Mouse (Mus musculus): ENCODE measurements at regions not wholly inside any gene's neighbourhood (a gene's known extent, or its start where the extent isn't known, plus 50 kb on each side); places are given as distances from the start of the nearest gene placed in this dataset.

DNA sequence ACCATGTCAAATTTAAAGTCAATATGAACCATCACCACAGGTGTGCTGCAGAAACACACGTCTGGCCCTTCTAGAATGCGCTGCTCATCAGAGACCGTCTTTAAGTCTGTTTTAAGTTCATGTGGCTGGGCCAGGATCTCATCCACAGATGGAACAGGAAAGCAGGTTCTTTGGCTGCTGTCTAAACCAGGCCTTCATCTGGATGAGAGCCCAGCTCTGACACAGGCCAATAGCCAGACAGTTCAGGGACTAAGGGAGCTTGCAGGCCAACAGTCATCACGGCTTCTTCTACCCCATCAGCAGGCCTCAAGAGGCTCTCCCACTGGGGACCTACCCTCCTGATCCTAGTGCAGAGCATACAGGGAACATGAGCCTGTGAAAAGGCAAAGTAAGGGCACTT, 185.4 kb upstream of the Eci2 start:
- DNase-seq (ENCODE audit: low read depth), result no peak

DNA sequence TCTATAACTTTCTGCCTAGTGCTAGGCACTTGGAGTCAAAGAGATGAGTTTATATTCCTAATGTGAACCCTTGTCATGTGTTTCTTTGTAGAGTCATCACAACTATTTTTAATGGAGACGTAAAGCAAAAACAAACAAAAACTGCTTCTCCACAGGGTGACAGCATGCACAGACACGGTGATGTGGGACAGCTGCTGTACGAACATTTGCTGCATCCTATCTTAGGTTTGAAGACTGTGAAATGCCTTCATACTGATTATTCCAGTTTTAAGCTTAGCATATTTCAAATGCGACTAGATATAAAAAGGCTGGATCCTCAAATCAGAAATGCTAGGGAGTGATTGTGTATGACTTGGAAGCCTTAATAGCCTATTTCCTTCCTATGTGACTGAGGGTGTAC, 187.3 kb upstream of the Eci2 start:
- DNase-seq (ENCODE audit: low read depth), result no peak

DNA sequence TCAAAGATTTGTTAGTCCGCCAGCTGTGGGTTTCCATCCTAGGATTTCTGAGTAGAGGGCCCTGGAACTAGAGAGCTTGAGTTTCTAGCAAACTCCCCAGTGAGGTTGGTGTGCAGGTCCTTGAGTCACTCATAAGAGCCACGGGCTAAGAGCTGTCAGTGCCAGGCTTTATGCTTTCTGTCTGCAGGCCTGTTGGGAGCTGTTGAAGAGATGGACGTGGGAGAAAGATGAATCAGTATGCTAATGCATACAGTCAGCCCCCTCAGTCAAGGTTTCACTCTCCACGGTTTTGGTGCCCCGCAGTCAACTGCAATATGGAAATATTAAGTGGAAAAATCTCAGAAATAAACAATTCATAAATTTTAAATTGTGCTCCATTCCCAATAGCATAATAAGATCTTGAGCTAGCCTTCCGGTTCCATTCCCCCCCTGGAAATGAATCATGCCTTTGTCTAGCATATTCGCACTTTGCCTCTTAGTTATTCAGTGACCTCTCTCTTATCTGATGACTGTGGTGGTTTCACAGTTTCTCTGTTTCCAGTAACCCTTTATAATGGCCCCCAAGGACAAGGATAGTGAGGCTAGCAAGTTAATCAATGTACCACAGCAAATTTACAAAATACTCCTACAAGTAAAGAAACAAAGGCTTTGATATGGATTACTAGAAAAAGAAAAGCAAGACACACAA, 199.4 kb upstream of the Eci2 start:
- no peak for DNase-seq (ENCODE audit: low read depth)

- no peak for DNase-seq (ENCODE audit: low read depth)
These were observed 200.0 kb upstream of the Eci2 start for GRCm38 (mm10) chr13:35226944-35227343.

- no peak for DNase-seq (ENCODE audit: low read depth)
These were observed 202.7 kb upstream of the Eci2 start for GRCm38 (mm10) chr13:35229601-35230000.

GRCm38 (mm10) chr13:35233636-35234035, 206.7 kb upstream of the Eci2 start:
- DNase-seq (ENCODE audit: low read depth), result no peak

DNA sequence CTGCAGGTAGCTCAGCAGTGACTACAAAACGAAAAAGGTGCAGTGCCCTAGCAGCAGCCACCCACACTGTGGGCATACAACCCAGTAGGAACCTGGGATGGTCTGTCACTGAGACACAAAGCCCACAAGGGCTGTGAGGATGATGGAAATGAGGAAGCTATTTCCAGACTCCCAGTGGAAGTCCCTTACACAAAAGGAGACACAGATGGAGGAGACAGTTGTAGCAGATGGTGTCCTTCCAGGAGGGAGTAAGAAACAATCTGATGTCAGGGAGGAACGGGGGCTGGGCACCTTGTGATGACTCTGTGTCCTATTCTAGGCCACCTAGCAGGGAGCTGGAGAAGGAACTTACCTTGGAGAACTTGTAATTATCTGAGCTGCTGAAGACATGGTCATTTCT, 214.5 kb upstream of the Eci2 start:
- no peak for DNase-seq (ENCODE audit: low read depth)

DNA sequence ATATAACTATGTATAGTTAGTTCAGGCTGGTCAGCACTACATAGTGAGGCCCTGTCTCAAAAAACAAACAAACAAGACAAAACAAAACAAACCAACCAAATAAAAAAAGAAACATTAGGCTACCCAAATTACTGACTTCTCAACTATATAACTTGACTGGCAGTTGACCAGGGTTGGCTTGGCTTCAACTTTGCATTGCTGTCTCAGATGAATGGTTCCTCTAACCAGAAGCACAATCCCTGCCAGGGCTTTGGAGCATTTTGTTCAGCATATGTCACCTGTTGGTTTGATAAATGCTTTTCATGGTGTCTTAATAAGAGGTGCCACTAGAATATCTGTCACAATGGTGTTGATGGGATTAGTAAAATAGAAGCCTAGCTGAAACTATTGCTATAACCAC, 217.1 kb upstream of the Eci2 start:
- DNase-seq (ENCODE audit: low read depth), result no peak

- peak; percentile 5 for DNase-seq (ENCODE audit: low read depth)
These were observed 230.5 kb upstream of the Eci2 start for GRCm38 (mm10) chr13:35257386-35257785.

- DNase-seq (ENCODE audit: low read depth), result no peak
These were observed 231.8 kb upstream of the Eci2 start for GRCm38 (mm10) chr13:35258720-35259119.

- no peak for DNase-seq (ENCODE audit: low read depth)
These were observed 257.1 kb upstream of the Eci2 start for GRCm38 (mm10) chr13:35283959-35284358.

DNA sequence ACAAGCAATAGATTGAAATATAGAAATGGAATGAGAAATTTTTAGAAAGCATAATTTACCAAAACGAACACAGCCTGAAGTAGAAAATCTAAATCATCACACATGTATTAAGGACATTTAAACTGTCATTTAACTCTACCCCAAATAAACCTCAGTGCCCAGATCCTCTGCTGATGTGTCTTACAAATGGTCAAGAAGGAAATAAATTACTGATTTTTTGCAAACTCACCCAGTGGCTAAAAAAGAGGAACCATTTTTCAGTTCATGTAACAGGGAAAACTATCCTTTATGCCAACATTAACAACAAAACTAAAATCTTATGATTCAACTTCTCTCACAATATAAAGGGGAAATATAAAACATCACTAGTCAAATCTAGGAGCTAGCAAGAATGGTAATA, 275.2 kb upstream of the Eci2 start:
- DNase-seq (ENCODE audit: low read depth), result no peak

DNA sequence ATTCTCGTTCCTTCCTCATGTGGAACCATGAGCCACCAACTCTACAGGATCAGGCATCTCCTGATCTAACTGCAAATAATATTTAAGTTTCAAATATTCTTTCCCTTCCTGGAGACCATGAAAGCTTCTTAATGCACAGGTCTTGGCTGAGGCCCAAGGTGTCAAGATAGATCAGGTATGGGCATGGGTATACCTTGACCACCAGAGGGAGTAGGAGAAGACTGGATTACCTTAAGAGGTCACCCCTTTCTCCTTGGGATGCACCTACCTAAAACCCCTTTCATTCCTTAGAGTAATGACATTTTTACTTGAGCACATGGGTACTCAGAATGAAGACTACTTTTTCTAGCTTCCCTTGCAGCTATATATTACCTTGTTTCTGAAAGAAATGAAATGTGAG, 289.9 kb upstream of the Eci2 start:
- DNase-seq (ENCODE audit: low read depth), result no peak

DNA sequence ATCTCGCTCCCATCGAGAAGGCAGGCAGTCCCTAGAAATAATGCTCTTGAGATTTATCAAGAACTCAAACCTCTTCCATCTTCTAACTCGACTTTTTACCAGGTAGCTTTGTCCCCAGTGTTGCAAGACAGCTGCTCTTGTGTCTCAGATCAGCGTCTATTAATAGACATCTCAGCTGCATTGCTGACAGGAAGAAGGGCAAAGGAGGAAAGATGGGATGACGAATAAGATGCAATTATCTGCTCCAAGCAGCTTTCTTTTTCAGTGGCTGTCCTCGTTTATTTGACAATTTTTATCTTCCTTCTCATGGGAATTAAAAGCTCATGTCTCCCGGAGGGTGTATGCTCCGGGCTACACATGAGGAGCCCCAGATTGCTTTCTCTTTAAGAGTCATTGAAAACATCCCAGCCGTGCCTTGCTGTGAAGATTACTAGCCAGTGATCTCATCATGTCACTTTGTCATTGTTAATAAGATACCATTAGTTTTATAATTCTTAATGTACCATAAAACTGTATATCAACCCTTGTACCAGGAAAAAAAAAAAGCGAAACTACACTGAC, 299.9 kb upstream of the Eci2 start:
- DNase-seq (ENCODE audit: low read depth), result no peak

GRCm38 (mm10) chr13:35328320-35328719, 301.4 kb upstream of the Eci2 start:
- no peak for DNase-seq (ENCODE audit: low read depth)

DNA sequence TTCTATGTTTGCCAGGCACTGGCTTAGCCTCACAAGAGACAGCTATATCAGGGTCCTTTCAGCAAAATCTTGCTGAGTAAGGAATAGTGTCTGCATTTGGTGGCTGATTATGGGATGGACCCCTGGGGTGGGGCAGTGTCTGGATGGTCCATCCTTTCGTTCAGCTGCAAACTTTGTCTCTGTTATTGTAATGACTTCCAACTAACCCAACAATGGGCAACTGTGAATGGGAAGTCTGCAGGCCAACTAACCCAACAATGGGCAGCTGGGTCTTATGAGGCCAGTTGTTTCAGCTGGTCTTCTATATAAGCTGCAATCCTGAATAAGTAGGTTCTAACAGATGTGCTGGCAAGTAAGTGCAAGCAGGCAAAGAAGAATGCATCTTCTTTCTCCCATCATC, 304.0 kb upstream of the Eci2 start:
- DNase-seq (ENCODE audit: low read depth), result no peak

DNA sequence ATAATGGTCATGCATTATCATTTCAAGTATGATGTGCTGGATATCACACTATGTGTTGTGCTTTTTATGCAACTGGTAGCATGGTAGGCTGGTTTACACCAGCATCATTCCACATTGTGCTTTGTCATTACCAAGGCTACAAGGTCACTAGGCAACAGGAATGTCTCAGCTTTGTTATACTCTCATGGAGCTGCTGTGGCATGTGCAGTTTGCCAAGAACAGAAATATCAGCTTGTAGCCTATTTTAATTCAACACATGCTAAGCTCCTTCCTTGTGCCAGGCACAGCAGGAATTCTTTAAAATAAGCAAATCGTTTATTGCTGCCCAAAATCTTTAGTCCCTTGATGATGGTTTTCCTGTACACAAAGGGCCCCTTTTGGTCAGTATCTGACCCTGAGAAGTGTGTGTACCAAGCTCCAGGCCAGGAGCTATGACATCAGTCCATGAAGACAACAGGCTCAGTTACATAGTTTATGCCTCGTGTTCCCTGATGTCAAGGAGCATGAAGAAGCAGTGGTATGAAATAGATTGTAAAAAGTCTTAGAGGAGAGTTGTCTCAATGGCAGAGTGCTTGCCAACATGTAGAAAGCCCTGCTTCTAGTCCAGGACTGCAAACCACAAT, 314.0 kb upstream of the Cdyl start:
- no peak for DNase-seq (ENCODE audit: low read depth)

- no peak for DNase-seq (ENCODE audit: low read depth)
These were observed 311.4 kb upstream of the Cdyl start for GRCm38 (mm10) chr13:35348283-35348682.

GRCm38 (mm10) chr13:35359345-35359744, 300.3 kb upstream of the Cdyl start:
- DNase-seq (ENCODE audit: low read depth), result no peak

GRCm38 (mm10) chr13:35377487-35377886, 282.1 kb upstream of the Cdyl start:
- no peak for DNase-seq (ENCODE audit: low read depth)

DNA sequence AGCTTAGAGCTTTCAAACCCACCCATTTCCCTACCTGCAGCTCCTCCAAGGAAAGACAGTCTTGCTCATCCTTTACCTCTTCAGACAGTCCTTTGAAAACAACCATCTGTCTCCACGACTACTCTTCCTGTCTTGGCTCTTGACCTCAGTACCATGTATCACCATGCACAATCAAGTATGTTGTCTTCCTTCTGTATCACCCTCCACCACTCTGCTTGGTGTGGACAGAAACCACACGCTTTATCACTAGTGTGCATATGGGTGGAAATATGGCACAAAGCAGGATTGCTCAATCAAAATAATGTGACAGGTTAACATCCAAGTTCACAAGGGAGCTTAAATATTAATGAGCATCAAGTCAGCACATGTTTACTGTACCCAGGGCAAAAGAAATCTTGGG, 280.1 kb upstream of the Cdyl start:
- DNase-seq (ENCODE audit: low read depth), result no peak

GRCm38 (mm10) chr13:35380224-35381009, 279.2 kb upstream of the Cdyl start:
- DNase-seq (ENCODE audit: low read depth), result no peak

- no peak for DNase-seq (ENCODE audit: low read depth)
These were observed 278.0 kb upstream of the Cdyl start for GRCm38 (mm10) chr13:35381641-35382040.
